9 mouse cellular contexts compared by ENCODE assay signal in genomic region chr9:65786885-65787787, GRCm38 (mm10). TPM values are rescaled to one million over a fixed set of nuclear protein-coding genes. Genes with fewer than 3 reads are reported as not detected.
DNase-seq lines count a peak whose midpoint lies in the region; ATAC-seq and TF ChIP-seq lines count a peak whose summit lies in the region.
"Had no signal": no experiment of that assay in that cellular context is flagged by ENCODE, and none has a peak within 500 bp of the region (broad histone marks: within the 10 kb centered on the region; RNA-seq: fewer than 3 reads in every experiment).

No protein-coding gene starts in this region.

- TF ChIP-seq POLR2A in thymus, adult 2 months (IDR thresholded peaks at IDR 0.05; ENCODE audit: control insufficient read depth, extremely low read depth, insufficient read depth, low read length, poor library complexity): no peak

- H3K4me2 ChIP-seq in heart, postnatal 0 days (ENCODE audit: low read depth, low read length): peak overlapping the region; percentile 7
- no peak overlapping the region for H3K4me2 ChIP-seq in midbrain, embryonic 12.5 days (replicated peaks)

- H3K27ac ChIP-seq in heart, postnatal 0 days (ENCODE audit: low read depth): peak overlapping the region; percentile 62
- H3K27ac ChIP-seq in midbrain, embryonic 12.5 days (replicated peaks): peak overlapping the region; percentile 61
- H3K27ac ChIP-seq in thymus, adult 2 months (ENCODE audit: control insufficient read depth, insufficient read depth, low read length): no peak overlapping the region

- DNase-seq in left cerebral cortex, postnatal 14 days (ENCODE audit: low spot score in 2 of 2): peak; percentile 15 to 18
- DNase-seq in left cerebral cortex, postnatal 36 days (ENCODE audit: low spot score in 2 of 2): no peak
- DNase-seq in cerebellum, adult 9-11 months: peak; percentile 76
- DNase-seq in heart, postnatal 0 days (ENCODE audit: low spot score): peak; percentile 60
- DNase-seq in kidney, postnatal 25 days: peak; percentile 70 to 83
- no peak for DNase-seq in thymus, adult 2 months
- DNase-seq in spleen, adult 18-20 months: no peak

- H3K9me3 ChIP-seq in heart, postnatal 0 days (replicated peaks; ENCODE audit: control insufficient read depth, low read length): no peaks in the 10 kb centered on the region
- no peaks in the 10 kb centered on the region for H3K9me3 ChIP-seq in midbrain, embryonic 12.5 days

- peak; percentile 69; the same call in 1 of the 2 replicates for ATAC-seq in heart, postnatal 0 days (ENCODE audit: insufficient read depth, low read depth)
- no peak for ATAC-seq in midbrain, embryonic 12.5 days (ENCODE audit: low FRiP score, low read depth)

- intact Hi-C loops in left cerebral cortex, postnatal 14 days (cut with DNase I): no loop called here
- intact Hi-C loops in left cerebral cortex, postnatal 36 days (cut with DNase I): loop anchor here (5.0 kb wide), 1 partner anchor 40 kb away; the partner anchor contains the start of gene Zfp609

- H3K36me3 ChIP-seq in heart, postnatal 0 days (replicated peaks; ENCODE audit: control insufficient read depth, insufficient read depth, low read length): no peaks in the 10 kb centered on the region
- H3K36me3 ChIP-seq in midbrain, embryonic 12.5 days: peaks cover 4% of the 10 kb centered on the region; the same call in 1 of the 2 replicates
- H3K36me3 ChIP-seq in thymus, adult 2 months (ENCODE audit: control insufficient read depth, insufficient read depth, low read length): no peaks in the 10 kb centered on the region

- H3K27me3 ChIP-seq in heart, postnatal 0 days (ENCODE audit: control insufficient read depth, insufficient read depth, low read length): no peaks in the 10 kb centered on the region
- H3K27me3 ChIP-seq in midbrain, embryonic 12.5 days: no peaks in the 10 kb centered on the region
- H3K27me3 ChIP-seq in thymus, adult 2 months (ENCODE audit: control insufficient read depth, insufficient read depth, low read length): no peaks in the 10 kb centered on the region

- no peak for TF ChIP-seq EP300 in heart, postnatal 0 days (IDR thresholded peaks at IDR 0.05; ENCODE audit: low read depth)

- no peak overlapping the region for H3K4me3 ChIP-seq in heart, postnatal 0 days (ENCODE audit: low read depth, low read length)
- no peak overlapping the region for H3K4me3 ChIP-seq in midbrain, embryonic 12.5 days
- no peak overlapping the region for H3K4me3 ChIP-seq in thymus, adult 2 months (ENCODE audit: control insufficient read depth, insufficient read depth, low read length)
- H3K4me3 ChIP-seq: erythroblast, embryonic 14.5 days had no signal

- WGBS in heart, postnatal 0 days: 23% methylated on average over 8 of the region's 8 CpGs
- 49% methylated on average over 8 of the region's 8 CpGs for WGBS in midbrain, embryonic 12.5 days
- 83% methylated on average over 8 of the region's 8 CpGs for WGBS in thymus, adult 2 months

- no peak for TF ChIP-seq CTCF in heart, postnatal 0 days (IDR thresholded peaks at IDR 0.05; ENCODE audit: low read depth)
- TF ChIP-seq CTCF in thymus, adult 2 months (IDR thresholded peaks at IDR 0.05; ENCODE audit: borderline replicate concordance, control insufficient read depth, extremely low read depth, insufficient read depth, low read length, poor library complexity): no peak

- H3K4me1 ChIP-seq in heart, postnatal 0 days (ENCODE audit: control insufficient read depth, insufficient read depth): peaks cover 54% of the 10 kb centered on the region
- peaks cover 42% of the 10 kb centered on the region for H3K4me1 ChIP-seq in midbrain, embryonic 12.5 days
- no peaks in the 10 kb centered on the region for H3K4me1 ChIP-seq in thymus, adult 2 months (replicated peaks; ENCODE audit: control insufficient read depth, insufficient read depth, low read length)

- no peak overlapping the region for H3K9ac ChIP-seq in heart, postnatal 0 days (replicated peaks; ENCODE audit: low read depth, low read length)
- H3K9ac ChIP-seq in midbrain, embryonic 12.5 days (replicated peaks): no peak overlapping the region

RNA-seq across cellular contexts. Expression of gene Zfp609, which starts 40.2 kb away (rescaled TPM):
- total RNA-seq in left cerebral cortex, postnatal 14 days (2021): 10 to 100 TPM; 38.1 to 38.4 TPM
- 10 to 100 TPM; 45.2 to 53.4 TPM for total RNA-seq in left cerebral cortex, postnatal 36 days (2021)
- total RNA-seq in heart, postnatal 0 days (2014; rRNA removed; ENCODE audit: low replicate concordance): 7.6 and 8.7 TPM in 2 replicates
- 2.9 and 3.0 TPM in 2 replicates for polyA plus RNA-seq in heart, postnatal 0 days (2015; fragmentation: Nextera tagmentation; extraction: Ambion mirVana)
- polyA plus RNA-seq in midbrain, embryonic 12.5 days (2016; fragmentation: Nextera tagmentation; extraction: Ambion mirVana): 12.0 and 15.4 TPM in 2 replicates
- polyA plus RNA-seq in thymus, adult 2 months (2012; rRNA removed): 8.0 and 10.8 TPM in 2 replicates

Comparison
In these comparisons a context has a peak if more than half of its experiments do, and no peak if none do; other contexts are left out.
1. DNase-seq: peak in left cerebral cortex, postnatal 14 days (2 of 2), cerebellum, adult 9-11 months (single experiment), heart, postnatal 0 days (single experiment) and kidney, postnatal 25 days (2 of 2); none in left cerebral cortex, postnatal 36 days (0 of 2), thymus, adult 2 months (single experiment) and spleen, adult 18-20 months (0 of 2).